Mouse (Mus musculus) T-helper 2 cell (primary cell): ENCODE measurements around the gene Cdk17.

Experiments
- in situ Hi-C: fragments of 300-600 bp; cut with MboI, MseI; formaldehyde crosslinking; loops from one replicate; pipeline ENCODE4 v1.15.1; 2025; ENCODE audit warnings: high pct_unique_total_duplicates

Cdk17 gene

GRCm38 (mm10) chr10:93253156-93253555, 92.5 kb downstream of the Cdk17 start:
- in situ Hi-C loops = loop anchor here (25.0 kb wide), 1 partner anchor 191 kb away; no protein-coding TSS in a partner anchor

GRCm38 (mm10) chr10:93255294-93255693, 94.6 kb downstream of the Cdk17 start:
- in situ Hi-C loops = loop anchor here (25.0 kb wide), 1 partner anchor 193 kb away; no protein-coding TSS in a partner anchor

- in situ Hi-C loops = loop anchor here (25.0 kb wide), 1 partner anchor 198 kb away; no protein-coding TSS in a partner anchor
Observed at GRCm38 (mm10) chr10:93259826-93260225, 99.2 kb downstream of the Cdk17 start.

GRCm38 (mm10) chr10:93261132-93261980, 100.7 kb downstream of the Cdk17 start:
- in situ Hi-C loops = loop anchor here (25.0 kb wide), 1 partner anchor 199 kb away; no protein-coding TSS in a partner anchor

- in situ Hi-C loops = loop anchor here (25.0 kb wide), 1 partner anchor 200 kb away; no protein-coding TSS in a partner anchor
Observed at GRCm38 (mm10) chr10:93261981-93262499, 101.4 kb downstream of the Cdk17 start.

GRCm38 (mm10) chr10:93263431-93263830, 102.8 kb downstream of the Cdk17 start:
- in situ Hi-C loops = loop anchor here (25.0 kb wide), 1 partner anchor 201 kb away; no protein-coding TSS in a partner anchor

- in situ Hi-C loops = loop anchor here (25.0 kb wide), 1 partner anchor 202 kb away; no protein-coding TSS in a partner anchor
Observed at GRCm38 (mm10) chr10:93264001-93264400, 103.3 kb downstream of the Cdk17 start.

GRCm38 (mm10) chr10:93265833-93266232, 105.2 kb downstream of the Cdk17 start:
- in situ Hi-C loops = loop anchor here (25.0 kb wide), 1 partner anchor 204 kb away; no protein-coding TSS in a partner anchor

- in situ Hi-C loops = loop anchor here (25.0 kb wide), 1 partner anchor 204 kb away; no protein-coding TSS in a partner anchor
Observed at GRCm38 (mm10) chr10:93266521-93266920, 105.8 kb downstream of the Cdk17 start.

GRCm38 (mm10) chr10:93267509-93267908, 106.8 kb downstream of the Cdk17 start:
- in situ Hi-C loops = loop anchor here (25.0 kb wide), 1 partner anchor 205 kb away; no protein-coding TSS in a partner anchor

- in situ Hi-C loops = loop anchor here (25.0 kb wide), 1 partner anchor 206 kb away; no protein-coding TSS in a partner anchor
Observed at GRCm38 (mm10) chr10:93268339-93268738, 107.7 kb downstream of the Cdk17 start.

- in situ Hi-C loops = loop anchor here (25.0 kb wide), 1 partner anchor 207 kb away; no protein-coding TSS in a partner anchor
Observed at GRCm38 (mm10) chr10:93269744-93270143, 109.1 kb downstream of the Cdk17 start.

GRCm38 (mm10) chr10:93270889-93271460, 110.3 kb downstream of the Cdk17 start:
- in situ Hi-C loops = loop anchor here (25.0 kb wide), 1 partner anchor 209 kb away; no protein-coding TSS in a partner anchor

GRCm38 (mm10) chr10:93271831-93272230, 111.2 kb downstream of the Cdk17 start:
- in situ Hi-C loops = loop anchor here (25.0 kb wide), 1 partner anchor 210 kb away; no protein-coding TSS in a partner anchor

GRCm38 (mm10) chr10:93272986-93273982, 112.6 kb downstream of the Cdk17 start:
- in situ Hi-C loops = loop anchor here (25.0 kb wide), 1 partner anchor 211 kb away; no protein-coding TSS in a partner anchor

- in situ Hi-C loops = loop anchor here (25.0 kb wide), 1 partner anchor 212 kb away; no protein-coding TSS in a partner anchor
Observed at GRCm38 (mm10) chr10:93274277-93274696, 113.6 kb downstream of the Cdk17 start.

GRCm38 (mm10) chr10:93275212-93276136, 114.8 kb downstream of the Cdk17 start:
- in situ Hi-C loops = loop anchor here (5.0 kb wide), 1 partner anchor 78 kb away; no protein-coding TSS in a partner anchor

GRCm38 (mm10) chr10:93276349-93276763, 115.7 kb downstream of the Cdk17 start:
- in situ Hi-C loops = loop anchor here (5.0 kb wide), 1 partner anchor 79 kb away; no protein-coding TSS in a partner anchor

- in situ Hi-C loops = loop anchor here (5.0 kb wide), 1 partner anchor 80 kb away; no protein-coding TSS in a partner anchor
Observed at GRCm38 (mm10) chr10:93276857-93277256, 116.2 kb downstream of the Cdk17 start.
